Mouse (Mus musculus): ENCODE data around the gene Gab2.
"Not testable (repeated sequence)": the region's sequence is repeated elsewhere in the genome, so short reads cannot be mapped to it uniquely, and the experiment has no call there.

Gab2 gene

DNA sequence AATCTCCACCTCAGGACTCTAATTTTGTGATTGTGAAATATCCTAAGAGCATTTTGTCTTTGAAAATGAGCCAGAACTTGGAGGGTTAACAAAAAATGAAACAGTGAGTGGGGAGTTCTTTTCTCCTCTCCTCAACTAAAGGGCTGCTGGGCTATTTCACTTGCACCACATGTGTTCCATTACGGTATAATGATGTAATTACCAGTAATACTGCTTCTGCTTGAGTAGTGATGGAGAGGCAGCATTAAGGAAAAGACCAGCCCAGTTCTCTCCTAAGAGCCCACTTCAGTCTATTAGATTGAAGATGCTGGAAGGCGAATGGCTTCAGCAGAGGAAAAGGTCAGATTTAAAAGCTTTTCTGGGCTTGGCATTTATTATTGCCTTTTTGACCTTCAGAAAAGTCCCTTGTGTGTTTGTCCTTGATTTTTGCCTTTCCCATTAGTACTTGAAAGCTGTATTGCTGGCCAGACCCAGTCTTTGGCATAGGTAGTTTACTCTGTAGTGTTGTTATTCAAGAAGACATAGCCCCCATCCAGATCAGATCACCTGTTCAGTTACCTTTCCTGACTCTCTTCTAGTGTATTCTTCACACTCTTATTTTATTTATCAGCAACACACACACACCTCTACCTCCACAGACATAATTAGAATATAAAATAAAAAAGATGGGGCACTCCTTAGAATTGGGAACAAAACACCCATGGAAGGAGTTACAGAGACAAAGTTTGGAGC, 69.9 kb downstream of the Gab2 start:
- no peak for DNase-seq

DNA sequence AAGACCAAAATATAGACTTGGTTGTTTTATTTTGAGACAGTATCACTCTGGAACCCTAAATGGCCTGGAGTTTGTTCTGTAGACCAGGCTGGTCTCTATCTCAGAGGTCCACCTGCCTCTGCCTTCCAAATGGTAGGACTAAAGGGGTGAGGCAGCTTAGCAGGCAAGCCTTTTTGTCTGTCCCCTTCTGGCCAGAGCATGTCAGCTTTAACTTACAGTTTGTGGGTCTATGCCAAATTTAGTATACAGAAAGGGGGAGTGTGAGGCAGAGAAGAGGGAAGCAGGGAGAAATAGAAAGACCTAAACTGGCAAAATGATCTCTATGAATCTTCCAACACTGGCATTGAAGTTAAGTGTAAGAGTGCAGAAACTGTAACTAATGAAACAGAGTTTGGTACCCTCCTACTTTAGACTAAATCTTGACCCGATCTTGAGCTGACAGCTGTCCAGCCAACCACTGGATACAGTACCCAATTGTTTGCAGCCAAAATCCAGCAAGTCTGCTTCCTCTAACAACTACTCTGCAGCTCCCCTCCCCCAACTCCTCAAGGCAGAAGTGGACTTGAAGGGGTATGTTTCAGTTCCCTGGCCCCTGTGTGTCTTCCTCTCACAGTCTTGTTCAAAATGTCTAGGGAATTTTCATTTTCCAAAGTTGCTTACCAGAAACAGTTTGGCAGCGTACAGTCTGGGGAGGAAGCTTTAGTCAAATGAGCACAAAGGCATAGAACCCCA, 73.5 kb downstream of the Gab2 start:
- DNase-seq = no peak

DNA sequence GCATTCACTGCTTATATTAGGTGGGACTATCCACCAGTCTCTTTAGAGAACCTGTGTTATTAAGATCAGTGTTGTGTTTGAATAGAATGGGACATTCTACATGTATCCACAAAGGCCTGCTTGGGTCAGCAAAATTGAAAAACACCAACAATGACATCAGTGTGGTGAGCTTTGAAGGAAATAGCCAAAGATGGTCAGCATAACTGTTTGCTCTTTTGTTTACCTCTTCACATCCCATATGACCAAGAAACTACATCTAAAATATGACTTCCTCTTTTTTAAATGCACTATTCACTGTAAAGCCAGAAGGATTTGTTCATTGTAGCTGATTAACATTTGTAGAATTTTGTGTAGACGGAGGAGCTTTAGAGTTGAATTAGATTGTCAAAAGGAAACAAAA, 82.9 kb downstream of the Gab2 start:
- DNase-seq = no peak

DNA sequence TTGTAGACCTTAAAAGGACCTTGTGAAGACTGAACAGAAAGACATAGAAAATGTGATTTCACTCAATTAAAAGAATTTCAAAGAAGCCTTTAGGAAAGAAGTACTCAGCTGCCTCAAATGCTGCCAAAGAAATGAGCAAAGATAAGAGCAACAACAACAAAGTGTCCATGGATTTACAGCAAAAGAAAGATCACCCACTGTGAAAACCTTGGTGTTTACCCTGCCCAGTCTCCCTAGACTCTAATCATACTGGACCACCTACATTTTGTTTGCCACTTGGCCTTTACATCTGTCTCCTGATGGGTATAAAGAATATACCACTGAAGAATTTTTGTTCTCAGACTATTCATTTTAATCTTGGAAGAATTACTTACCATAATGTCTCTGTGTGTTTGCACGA, 89.7 kb downstream of the Gab2 start:
- DNase-seq = no peak

DNA sequence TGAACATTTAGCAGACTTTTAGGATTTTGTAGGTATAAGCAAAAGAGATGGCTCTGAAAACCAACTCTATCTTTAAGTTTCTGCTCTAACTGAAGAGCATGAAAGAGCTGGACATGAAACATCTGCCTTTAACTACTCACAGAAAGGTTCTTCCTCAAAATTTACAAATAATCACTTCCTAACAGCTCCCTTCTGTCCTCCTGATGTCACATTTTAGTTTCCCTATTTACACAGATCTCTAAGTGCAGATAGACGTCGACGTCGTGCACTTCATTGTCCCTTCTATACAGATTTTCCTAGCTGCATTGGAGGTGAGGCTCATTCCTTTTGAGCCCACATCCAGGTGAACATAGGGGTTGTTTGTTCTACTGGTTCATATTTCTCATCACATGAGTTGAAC, 90.3 kb downstream of the Gab2 start:
- no peak for DNase-seq

DNA sequence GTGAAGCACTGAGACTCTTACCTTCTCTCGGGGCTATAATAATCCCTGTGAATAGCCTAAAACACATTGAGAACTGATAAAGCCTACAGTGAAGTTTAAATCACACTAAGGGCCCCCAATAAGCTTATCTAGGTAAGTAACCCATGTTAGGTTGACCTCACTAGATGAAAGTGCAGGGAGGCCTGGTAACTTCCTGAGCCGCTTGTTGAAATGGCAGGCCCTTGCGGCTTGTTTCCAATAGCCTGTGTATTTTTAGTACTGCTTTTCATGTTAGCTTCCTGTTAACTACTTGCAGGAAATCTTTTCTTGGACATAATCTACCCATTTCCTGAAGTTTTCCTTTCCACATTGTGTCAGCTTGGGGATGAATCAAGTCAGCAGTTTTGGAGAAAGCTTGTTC, 90.7 kb downstream of the Gab2 start:
- no peak for DNase-seq

DNA sequence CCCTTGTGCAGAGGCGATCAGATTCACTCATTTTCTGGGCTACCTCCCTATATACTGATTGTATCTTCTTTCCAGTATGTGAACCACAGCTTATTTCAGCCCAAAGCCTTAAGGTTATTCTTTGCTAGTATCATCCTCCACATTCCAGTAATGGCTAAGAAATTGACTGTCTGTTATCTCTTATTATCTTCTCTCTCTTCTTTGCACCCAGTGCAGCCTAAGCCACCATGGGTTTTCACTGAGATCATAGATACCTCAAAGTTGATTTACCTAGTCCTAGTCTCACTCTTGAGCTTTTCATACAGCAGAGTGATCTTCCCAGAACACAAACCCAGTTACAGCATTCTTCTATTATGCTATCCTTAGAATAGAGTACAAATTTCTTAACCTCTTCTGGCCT, 100.5 kb downstream of the Gab2 start:
- no peak for DNase-seq

DNA sequence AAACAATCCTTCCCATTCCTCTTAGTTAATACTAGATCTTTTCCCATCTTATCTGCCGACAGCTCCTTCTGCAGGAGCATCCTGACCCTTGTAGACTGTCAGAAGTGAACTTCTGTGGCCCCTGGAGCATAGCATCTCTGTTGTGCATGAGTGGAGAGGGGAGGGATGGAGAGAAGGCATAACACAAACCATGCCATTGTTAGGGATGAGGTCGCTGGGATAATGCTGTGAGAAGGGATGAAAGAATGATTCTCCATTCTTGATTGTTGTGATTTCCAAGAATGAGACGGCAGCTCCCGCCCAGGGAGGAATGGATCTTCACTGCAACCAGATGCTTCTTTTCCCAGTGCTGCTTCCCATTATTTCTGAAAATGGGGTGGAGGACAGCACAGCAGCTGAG, 102.0 kb downstream of the Gab2 start:
- DNase-seq = no peak

DNA sequence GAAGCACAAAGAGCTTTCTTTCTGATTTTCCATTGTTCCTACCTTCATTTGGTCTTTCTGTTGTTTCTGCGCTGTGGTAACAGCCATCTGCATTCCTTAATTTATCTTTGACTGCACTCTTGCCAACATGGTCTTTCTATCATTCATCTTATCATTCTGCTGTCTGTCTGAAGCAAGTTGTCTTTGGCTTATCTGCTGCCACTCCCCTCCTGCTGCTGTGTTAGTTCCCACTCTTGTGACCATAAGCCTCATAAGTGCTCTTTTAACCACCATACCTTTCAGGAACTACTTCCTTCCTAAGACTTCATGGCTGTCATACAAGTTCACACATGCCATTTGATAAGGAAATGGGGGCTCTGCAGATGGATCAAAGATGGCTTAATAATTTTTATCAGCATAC, 102.6 kb downstream of the Gab2 start:
- no peak for DNase-seq

DNA sequence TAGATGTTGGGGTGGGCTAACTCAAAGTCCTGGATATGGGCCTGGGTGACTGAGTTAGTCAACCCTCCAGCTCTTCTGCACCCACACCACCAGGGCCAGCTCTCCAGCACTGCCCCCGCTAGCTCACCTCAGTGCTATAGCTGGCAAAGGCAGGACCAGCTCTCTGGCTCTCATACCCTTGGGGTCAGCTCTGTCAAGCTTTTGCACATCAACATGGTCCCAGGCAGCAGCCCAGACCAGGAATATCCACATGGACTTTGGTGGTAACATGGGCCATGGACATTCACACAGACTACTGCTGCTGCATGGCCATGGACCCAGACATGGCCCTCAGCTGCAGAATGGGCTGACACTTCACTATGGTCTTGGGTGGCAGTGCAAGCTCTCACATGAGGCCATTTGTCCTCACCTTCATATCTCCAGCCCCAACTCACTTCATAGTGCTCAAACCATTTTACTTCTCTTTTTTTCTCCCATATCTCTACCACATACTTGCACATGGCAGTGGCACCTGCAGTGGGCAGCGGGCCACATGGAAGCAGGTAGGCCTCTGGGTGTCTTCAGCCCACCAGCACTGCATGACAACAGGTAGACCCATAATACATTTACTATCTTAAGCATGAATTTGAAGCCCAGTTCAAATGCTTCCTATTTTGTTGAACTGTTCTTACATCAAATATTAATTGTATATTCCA, 106.1 kb downstream of the Gab2 start:
- DNase-seq = no peak

DNA sequence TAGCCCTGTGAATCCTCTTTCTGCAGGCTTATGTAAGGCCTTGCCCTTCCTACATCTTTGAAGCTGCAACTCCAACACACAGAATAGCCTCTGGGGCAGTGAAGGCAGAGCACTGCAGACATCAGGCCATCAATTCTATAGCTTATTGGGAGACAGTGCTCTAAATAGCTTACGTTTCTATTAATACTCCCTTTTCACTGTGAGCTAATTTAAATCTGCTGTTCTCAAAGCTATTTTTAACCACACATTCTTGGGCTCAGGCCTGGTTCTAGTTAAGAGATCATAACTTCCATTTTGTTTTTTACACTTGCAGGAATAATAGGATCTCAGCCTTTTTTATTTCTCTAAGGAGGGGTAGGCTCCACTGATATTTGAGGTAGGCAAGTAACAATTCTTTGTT, 107.7 kb downstream of the Gab2 start:
- DNase-seq = no peak

DNA sequence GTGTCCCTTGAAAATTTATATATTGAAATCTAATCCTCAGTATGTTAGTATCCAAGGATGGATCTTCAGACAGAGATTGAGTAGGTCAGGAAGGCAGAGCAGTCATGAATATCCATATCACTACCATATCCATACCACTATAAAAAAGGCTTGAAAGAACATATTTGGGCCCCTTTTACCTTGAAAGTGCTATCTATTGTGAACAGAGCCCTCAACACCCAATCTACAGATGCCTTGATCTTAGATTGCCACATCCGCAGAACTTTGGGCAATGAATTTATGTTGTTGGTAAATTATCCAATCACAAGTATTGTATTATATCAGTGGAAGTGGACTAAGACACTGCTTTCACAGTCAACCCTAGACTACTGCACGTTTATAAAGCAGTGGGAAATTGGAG, 122.5 kb downstream of the Gab2 start:
- DNase-seq = no peak

DNA sequence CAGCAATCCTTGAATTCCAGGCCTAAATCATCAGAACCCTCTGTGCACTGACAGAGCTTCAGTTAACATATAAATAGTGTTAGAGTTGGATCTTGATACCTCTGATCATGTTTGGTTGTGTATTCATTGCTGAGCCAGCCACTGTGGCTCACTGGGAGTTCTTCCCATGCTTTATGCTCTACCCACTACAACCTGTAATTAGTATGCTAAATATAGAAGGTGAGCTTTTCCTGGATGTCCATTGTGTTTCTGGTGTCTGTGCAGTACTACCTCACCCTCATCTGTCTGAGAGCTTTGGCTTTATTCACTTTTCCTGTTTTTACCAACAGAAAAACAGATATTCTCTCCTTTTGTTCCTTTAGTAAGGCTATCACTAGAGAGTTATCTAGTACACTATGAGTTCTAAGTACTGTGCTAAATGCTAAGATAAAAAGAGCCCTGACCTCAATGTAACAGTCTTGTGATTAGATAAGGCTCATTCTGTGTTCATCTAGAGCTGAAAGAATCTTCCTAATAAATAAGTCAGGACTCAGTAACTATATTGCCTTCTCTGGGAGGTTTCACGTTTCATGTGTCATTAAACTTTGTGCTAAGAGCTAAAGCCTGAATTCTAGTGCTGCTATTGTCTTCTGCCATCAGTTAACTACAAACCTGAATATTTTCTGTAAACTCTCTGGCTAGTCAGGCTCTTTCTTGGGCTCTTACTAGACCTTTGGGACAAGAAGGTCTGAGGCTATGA, 127.6 kb downstream of the Gab2 start:
- DNase-seq = no peak

DNA sequence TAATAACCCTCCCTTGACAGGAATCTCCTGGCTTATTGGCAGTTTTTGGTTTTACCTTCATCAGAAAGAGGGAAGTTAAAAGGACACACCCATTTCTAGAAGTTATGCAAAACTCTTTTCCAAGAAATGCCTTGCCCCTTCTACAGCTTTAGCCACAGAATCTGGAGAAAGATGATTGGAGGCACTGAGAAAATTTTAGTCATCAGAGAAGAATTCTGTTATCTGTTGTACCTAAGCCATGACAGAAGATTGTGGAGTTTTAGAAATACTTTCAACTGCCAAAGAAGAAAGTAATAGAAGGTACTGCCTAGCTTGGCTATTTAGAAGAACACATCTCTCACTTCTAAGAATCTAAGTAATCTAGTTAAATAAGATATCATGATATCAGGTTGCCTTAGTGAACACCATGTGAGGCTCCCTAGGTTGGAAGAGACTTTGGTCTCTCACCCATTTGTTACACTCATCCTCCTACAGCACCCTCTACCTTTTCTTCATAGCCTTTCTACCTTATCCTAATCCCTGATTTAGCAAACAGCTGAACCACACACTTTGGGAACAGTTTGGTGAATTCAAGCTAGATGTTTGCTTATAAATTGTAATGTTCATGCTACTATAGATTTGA, 128.8 kb downstream of the Gab2 start:
- no peak for DNase-seq

DNA sequence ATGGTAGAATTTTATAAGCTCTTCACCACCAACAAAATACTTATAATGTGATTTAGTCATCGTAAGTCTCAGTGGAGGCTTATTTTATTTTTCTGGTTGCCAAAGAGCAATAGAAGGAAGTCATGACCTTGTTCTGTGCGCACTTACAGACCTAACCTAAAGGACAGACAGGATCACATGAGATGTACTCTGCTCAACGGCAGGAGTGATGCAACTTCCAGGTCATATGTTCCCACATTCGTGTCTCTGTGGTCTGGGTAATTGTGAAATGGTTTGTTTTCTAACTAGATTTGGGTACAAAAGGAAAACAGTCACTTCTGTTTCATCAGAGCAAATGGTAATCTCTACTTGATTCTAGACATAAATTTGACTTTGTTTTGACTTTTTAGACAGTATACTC, 129.7 kb downstream of the Gab2 start:
- DNase-seq = no peak

DNA sequence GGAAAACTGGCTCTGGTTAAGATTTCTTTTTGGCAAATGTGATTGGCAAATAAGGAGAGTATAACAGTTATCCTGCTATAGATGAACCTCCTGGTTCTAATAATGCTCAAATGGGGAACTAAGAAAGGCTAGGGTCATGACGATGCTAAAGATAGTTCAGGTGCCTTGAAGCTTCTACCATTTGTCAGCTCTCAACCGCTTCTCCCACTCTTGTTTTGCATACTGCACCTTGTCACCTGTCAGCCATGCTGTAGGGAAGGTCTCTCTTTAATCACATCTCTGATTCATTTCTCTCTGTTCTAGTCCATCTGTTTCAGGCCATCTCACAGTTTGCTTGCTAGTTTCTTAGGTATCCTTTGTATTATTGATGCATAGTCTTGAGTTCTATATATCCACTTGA, 142.4 kb downstream of the Gab2 start:
- no peak for DNase-seq

DNA sequence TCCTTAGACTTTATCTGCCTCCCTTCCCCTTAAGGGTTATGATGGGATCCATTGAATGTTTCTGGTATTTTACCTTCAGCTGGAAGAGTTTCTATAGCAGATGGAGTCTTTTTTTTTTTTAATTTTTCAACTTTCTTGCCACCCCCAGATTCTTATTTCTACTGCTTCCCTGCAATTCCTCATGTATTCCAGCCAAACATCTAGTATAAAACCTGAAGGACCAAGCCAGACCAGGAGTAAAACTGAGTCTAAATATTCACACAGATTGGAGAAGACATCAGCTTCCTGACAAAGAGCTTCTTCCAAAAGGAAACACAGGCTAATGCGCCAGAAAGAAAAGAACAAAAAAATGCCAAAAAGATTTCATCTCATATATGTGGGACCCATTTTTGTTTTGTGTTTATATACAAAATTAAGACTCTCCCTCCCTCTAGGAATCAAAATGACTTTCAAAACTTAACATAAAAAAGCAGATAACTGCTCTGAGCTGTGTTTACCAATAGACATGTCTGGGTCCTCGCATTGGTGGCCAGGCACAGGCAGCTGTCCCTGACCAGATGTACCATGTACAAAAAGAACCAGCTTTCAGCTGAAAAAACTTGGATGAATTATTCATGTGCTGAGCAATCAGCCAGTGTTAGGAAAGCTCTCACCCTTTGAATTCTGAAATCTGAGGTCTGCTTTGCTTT, 164.0 kb downstream of the Gab2 start:
- no peak for DNase-seq

DNA sequence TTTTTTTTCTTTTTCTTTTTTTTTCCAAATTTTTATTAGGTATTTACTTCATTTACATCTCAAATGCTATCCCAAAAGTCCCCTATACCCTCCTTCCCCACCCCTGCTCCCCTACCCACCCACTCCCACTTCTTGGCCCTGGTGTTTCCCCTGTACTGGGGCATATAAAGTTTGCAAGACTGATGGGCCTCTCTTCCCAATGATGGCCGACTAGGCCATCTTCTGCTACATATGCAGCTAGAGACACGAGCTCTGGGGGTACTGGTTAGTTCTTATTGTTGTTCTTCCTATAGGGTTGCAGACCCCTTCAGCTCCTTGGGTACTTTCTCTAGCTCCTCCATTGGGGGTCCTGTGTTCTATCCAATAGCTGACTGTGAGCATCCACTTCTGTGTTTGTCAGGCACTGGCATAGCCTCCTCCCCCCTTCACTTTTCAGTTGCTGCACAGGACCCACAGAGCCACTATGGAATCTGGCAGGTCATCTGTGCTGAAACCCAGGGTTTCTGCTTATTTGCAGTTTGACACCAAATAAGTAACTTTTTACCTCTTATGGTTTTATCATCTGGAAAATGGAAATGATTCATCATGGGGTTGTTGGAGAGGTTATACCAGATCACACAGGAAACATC, 164.7 kb downstream of the Gab2 start:
- not testable (repeated sequence) for DNase-seq

DNA sequence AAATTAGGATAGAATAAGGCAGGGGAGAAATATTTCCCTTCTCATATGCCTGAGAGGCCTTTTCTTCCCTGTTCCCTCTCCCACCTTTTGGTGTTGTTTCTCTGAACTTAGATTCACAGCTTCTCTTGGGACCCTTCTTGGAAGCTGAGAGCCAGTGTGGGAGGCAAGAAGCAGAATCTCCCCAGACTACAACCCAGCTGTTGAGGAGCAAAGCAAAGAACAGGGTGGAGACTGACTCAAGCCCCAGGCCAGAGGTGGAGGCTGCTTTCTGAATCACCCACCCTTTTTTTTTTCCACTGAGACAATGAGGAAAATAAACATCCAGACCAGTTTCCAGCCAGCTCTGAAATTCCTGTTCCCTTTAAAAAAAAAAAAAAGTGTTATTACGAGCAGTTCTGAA, 166.3 kb downstream of the Gab2 start:
- DNase-seq = no peak

DNA sequence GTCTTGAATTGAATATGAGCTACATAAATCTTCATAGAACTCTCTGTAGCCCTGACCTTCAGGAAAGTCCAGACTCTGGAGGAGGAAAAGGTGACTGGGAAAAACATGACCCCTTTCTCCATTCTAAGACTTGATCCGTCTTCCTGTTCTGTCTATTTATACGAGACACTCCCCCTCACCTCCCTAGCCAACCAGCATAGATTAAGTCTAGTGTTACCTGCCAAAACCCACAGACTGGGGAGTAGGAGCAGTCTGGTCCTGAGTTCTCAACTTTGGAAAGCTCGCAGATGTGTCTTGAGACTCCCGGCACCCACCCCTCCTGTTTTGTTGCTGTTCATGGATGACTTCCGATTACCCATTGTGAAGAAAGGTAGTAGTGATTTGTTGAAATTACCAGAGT, 166.8 kb downstream of the Gab2 start:
- no peak for DNase-seq

DNA sequence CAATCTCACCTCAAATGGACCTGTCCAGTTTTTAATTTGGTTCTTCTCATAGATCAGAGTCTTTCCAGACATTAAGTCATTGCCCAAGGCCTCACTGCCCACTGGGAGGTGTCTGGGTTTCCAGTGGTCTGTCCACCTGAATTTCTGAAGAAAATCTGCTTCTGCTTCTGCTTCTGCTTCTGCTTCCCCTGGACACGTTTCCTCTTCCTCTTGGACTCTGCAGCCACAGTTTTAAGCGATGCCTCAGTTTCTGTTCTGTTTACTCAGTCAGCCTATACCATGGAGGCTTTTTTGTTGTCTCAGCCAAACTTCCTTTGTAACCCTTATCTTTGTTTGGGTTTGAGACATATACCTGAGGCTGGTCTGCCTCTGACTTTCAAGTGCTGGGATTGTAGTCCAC, 170.3 kb downstream of the Gab2 start:
- DNase-seq = no peak

DNA sequence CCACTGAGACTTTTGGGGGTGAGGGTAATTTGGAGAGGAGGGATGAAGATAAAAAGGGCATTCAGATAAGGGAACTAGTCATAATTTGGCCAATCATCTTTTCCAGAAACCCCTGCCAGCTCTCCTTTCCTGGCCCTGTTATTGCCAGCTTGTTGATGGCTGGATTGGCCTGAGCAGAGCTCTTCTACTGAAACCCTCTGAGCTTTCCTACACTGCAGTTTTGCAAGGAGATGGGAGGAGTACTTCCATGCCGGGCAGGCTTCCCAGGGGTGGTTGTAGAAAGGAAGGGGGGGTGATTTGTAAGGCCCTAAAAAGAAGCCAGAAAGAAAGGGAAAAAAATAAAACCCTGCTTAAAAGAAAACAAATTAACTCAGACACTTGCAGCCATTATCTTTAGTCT, 181.2 kb downstream of the Gab2 start:
- no peak for DNase-seq

Measured in cerebellum, adult 8-10 months (tissue).